Mouse (Mus musculus) heart, adult 2 months (tissue): ENCODE measurements around the gene Necab3.

Source experiments
- CTCF ChIP-seq: fragments of 200-600 bp; IDR thresholded peaks from 2 replicates; pipeline ENCODE4 v1.8.1; 2022; ENCODE audit warnings: antibody characterized with exemption, mild to moderate bottlenecking, moderate library complexity
- EP300 ChIP-seq: fragments of 200-500 bp; IDR thresholded peaks from 2 replicates; pipeline ENCODE4 v1.6.1; 2011; ENCODE audit warnings: low read depth, low read length, control low read depth; ENCODE audit not compliant: insufficient read depth

DNA sequence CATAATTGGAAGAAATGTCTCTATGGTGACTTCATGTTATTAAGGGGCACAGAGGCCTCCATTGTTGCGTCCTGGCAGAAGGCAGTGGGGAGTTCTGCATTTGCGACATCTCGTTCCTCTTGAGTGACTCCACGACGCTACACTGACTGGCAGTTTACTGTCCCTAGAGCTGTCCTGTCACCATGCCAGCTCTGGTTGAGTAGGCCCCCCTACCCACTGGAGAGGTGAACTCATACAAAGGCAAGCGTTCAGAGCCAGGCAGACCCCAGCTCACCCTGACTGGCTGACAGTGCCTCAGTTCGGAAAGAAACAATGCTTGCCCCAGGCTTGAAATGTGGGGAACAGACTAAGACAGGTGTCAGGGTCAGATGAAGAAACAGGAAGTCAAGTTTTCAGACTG, 15.6 kb upstream of the Necab3 start:
- TF ChIP-seq CTCF (no peak), EP300 (no peak)
